Mouse (Mus musculus) CD4-positive, CD25-positive, alpha-beta regulatory T cell, adult 2 months (primary cell): ENCODE measurements around the gene Mfap3l.
"Not testable (repeated sequence)": the region's sequence is repeated elsewhere in the genome, so short reads cannot be mapped to it uniquely, and the experiment has no call there.

ENCODE experiments used
- DNase-seq: peaks from one replicate; pipeline ENCODE4 v3.0.0-alpha.2; 2012; ENCODE audit warnings: low read depth, low spot score

Mfap3l gene

GRCm38 (mm10) chr8:60632250-60632932 lies at the start of gene Mfap3l:
Mfap3l (plus strand) TSS chr8:60632827.
- DNase-seq, result peak; percentile 41

GRCm38 (mm10) chr8:60583369-60583768 lies 49.3 kb upstream of the Mfap3l start:
- DNase-seq, result no peak

- not testable (repeated sequence) for DNase-seq
Measured at GRCm38 (mm10) chr8:60591352-60592105, 41.1 kb upstream of the Mfap3l start.

GRCm38 (mm10) chr8:60594761-60595160 lies 37.9 kb upstream of the Mfap3l start:
- DNase-seq, result no peak

GRCm38 (mm10) chr8:60611580-60612111 lies 21.0 kb upstream of the Mfap3l start:
- no peak for DNase-seq

- no peak for DNase-seq
Measured at GRCm38 (mm10) chr8:60616928-60617327, 15.7 kb upstream of the Mfap3l start.

GRCm38 (mm10) chr8:60621561-60621960 lies 11.1 kb upstream of the Mfap3l start:
- no peak for DNase-seq

GRCm38 (mm10) chr8:60622056-60622455 lies 10.6 kb upstream of the Mfap3l start:
- no peak for DNase-seq

GRCm38 (mm10) chr8:60623438-60623837 lies 9.2 kb upstream of the Mfap3l start:
- DNase-seq, result no peak

GRCm38 (mm10) chr8:60624722-60625121 lies 7.9 kb upstream of the Mfap3l start:
- DNase-seq, result no peak

- DNase-seq, result no peak
Measured at GRCm38 (mm10) chr8:60627937-60628336, 4.7 kb upstream of the Mfap3l start.

GRCm38 (mm10) chr8:60629059-60629458 lies 3.6 kb upstream of the Mfap3l start:
- DNase-seq, result no peak

- peak; percentile 2 for DNase-seq
Measured at GRCm38 (mm10) chr8:60631504-60631934, 1.1 kb upstream of the Mfap3l start.

- no peak for DNase-seq
Measured at GRCm38 (mm10) chr8:60632933-60633655, 467 bp downstream of the Mfap3l start.

- no peak for DNase-seq
Measured at GRCm38 (mm10) chr8:60634921-60635320, 2.3 kb downstream of the Mfap3l start.

GRCm38 (mm10) chr8:60635846-60636245 lies 3.2 kb downstream of the Mfap3l start:
- no peak for DNase-seq

- DNase-seq, result no peak
Measured at GRCm38 (mm10) chr8:60640046-60640445, 7.4 kb downstream of the Mfap3l start.

- no peak for DNase-seq
Measured at GRCm38 (mm10) chr8:60643416-60644020, 10.9 kb downstream of the Mfap3l start.

GRCm38 (mm10) chr8:60645164-60645563 lies 12.5 kb downstream of the Mfap3l start:
- no peak for DNase-seq

GRCm38 (mm10) chr8:60645911-60646310 lies 13.3 kb downstream of the Mfap3l start:
- DNase-seq, result no peak

GRCm38 (mm10) chr8:60647291-60647690 lies 14.7 kb downstream of the Mfap3l start:
- DNase-seq, result no peak

- DNase-seq, result no peak
Measured at GRCm38 (mm10) chr8:60649081-60649480, 16.5 kb downstream of the Mfap3l start.
